ENCODE assay signal across 8 mouse cellular contexts in the genomic region with DNA sequence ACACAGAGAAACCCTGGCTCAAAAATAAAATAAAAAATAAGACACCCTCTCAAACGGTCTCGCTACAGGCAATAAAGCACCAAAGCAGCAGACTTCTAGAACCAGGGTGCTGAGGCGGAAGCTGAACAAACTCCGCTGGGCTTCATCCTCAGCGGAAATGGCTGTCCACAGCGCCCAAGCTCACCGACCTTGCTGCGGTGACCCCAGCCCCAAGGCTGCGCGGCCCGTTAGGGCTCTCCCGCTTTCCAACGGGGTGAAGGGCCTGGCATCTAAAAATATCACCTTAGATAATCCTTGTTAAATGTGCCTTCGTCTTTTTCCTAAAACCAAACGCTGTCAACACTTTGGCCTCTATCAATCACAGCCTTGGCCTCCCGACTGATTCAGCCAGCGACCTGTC. TPM values are rescaled to one million over a fixed set of nuclear protein-coding genes. Genes with fewer than 3 reads are reported as not detected.
DNase-seq lines count a peak whose midpoint lies in the region; ATAC-seq and TF ChIP-seq lines count a peak whose summit lies in the region.

No protein-coding gene starts in this region.

- H3K4me2 ChIP-seq in kidney, embryonic 16.5 days (replicated peaks; ENCODE audit: low read depth, low read length) = peak overlapping the region; percentile 59
- peak overlapping the region; percentile 84 for H3K4me2 ChIP-seq in hindbrain, embryonic 15.5 days
- peak overlapping the region; percentile 83 for H3K4me2 ChIP-seq in liver, embryonic 16.5 days (ENCODE audit: low read depth, low read length)

- TF ChIP-seq EP300 in MEL (IDR thresholded peaks at IDR 0.05; ENCODE audit: low read depth in 1 of 2, low read length in 2 of 2) = no peak

- peaks cover 9% of the 10 kb centered on the region for H3K4me1 ChIP-seq in kidney, embryonic 16.5 days (ENCODE audit: insufficient read depth, low read length)
- H3K4me1 ChIP-seq in MEL (ENCODE audit: control insufficient read depth in 1 of 2, insufficient read depth in 2 of 2, low read length in 2 of 2) = peaks cover 0 to 10% of the 10 kb centered on the region in 2 experiments; a peak in 2 of 4 replicates
- H3K4me1 ChIP-seq in embryonic facial prominence, embryonic 10.5 days = peaks cover 12% of the 10 kb centered on the region
- peaks cover 31% of the 10 kb centered on the region for H3K4me1 ChIP-seq in hindbrain, embryonic 15.5 days (replicated peaks)
- H3K4me1 ChIP-seq in liver, embryonic 16.5 days (ENCODE audit: control insufficient read depth, low read depth, low read length) = peaks cover 11% of the 10 kb centered on the region

- H3K9ac ChIP-seq in kidney, embryonic 16.5 days (replicated peaks; ENCODE audit: low read length) = peak overlapping the region; percentile 71
- H3K9ac ChIP-seq in MEL (ENCODE audit: control insufficient read depth, low read depth, low read length, poor library complexity, severe bottlenecking) = peak overlapping the region; percentile 73
- peak overlapping the region; percentile 58 for H3K9ac ChIP-seq in hindbrain, embryonic 15.5 days
- H3K9ac ChIP-seq in liver, embryonic 16.5 days (ENCODE audit: low read depth, low read length) = peak overlapping the region; percentile 60

- no peaks in the 10 kb centered on the region for H3K9me3 ChIP-seq in kidney, embryonic 16.5 days (ENCODE audit: low read length)
- no peaks in the 10 kb centered on the region for H3K9me3 ChIP-seq in MEL (replicated peaks; ENCODE audit: insufficient read depth, low read length)
- H3K9me3 ChIP-seq in embryonic facial prominence, embryonic 10.5 days = no peaks in the 10 kb centered on the region
- H3K9me3 ChIP-seq in hindbrain, embryonic 15.5 days = no peaks in the 10 kb centered on the region
- H3K9me3 ChIP-seq in liver, embryonic 16.5 days (replicated peaks; ENCODE audit: control insufficient read depth, low read length) = no peaks in the 10 kb centered on the region

- peaks cover 7% of the 10 kb centered on the region; the same call in 1 of the 2 replicates for H3K36me3 ChIP-seq in kidney, embryonic 16.5 days (ENCODE audit: insufficient read depth, low read length)
- peaks cover 5 to 32% of the 10 kb centered on the region in 2 experiments for H3K36me3 ChIP-seq in MEL (ENCODE audit: control insufficient read depth in 1 of 2, insufficient read depth in 2 of 2, low read length in 2 of 2)
- H3K36me3 ChIP-seq in embryonic facial prominence, embryonic 10.5 days (replicated peaks) = peaks cover 25% of the 10 kb centered on the region
- peaks cover 13% of the 10 kb centered on the region; the same call in 1 of the 2 replicates for H3K36me3 ChIP-seq in hindbrain, embryonic 15.5 days
- peaks cover 3% of the 10 kb centered on the region; the same call in 1 of the 2 replicates for H3K36me3 ChIP-seq in liver, embryonic 16.5 days (ENCODE audit: control insufficient read depth, insufficient read depth)

- no peak for TF ChIP-seq CTCF in MEL (IDR thresholded peaks at IDR 0.05 in 2 of 3, conservative IDR thresholded peaks at IDR 0.05 in 1 of 3; ENCODE audit: control insufficient read depth in 1 of 3, insufficient read depth in 1 of 3, low read depth in 2 of 3, low read length in 3 of 3, poor library complexity in 1 of 3, severe bottlenecking in 1 of 3)

- 2% methylated on average over 17 of the region's 17 CpGs for WGBS in kidney, embryonic 16.5 days
- 5% methylated on average over 17 of the region's 17 CpGs for WGBS in embryonic facial prominence, embryonic 10.5 days
- 5% methylated on average over 17 of the region's 17 CpGs for WGBS in hindbrain, embryonic 15.5 days
- WGBS in liver, embryonic 16.5 days (ENCODE audit: insufficient replicate concordance) = 3% methylated on average over 17 of the region's 17 CpGs

- H3K27me3 ChIP-seq in kidney, embryonic 16.5 days (ENCODE audit: insufficient read depth, low read length) = no peaks in the 10 kb centered on the region
- peaks cover 0 to 3% of the 10 kb centered on the region in 2 experiments; a peak in 2 of 4 replicates for H3K27me3 ChIP-seq in MEL (ENCODE audit: control insufficient read depth in 1 of 2, insufficient read depth in 2 of 2, low read length in 2 of 2)
- H3K27me3 ChIP-seq in embryonic facial prominence, embryonic 10.5 days (replicated peaks; ENCODE audit: low read depth, poor library complexity, severe bottlenecking) = no peaks in the 10 kb centered on the region
- no peaks in the 10 kb centered on the region for H3K27me3 ChIP-seq in hindbrain, embryonic 15.5 days
- H3K27me3 ChIP-seq in liver, embryonic 16.5 days (ENCODE audit: control insufficient read depth, insufficient read depth, low read depth, low read length) = no peaks in the 10 kb centered on the region

- TF ChIP-seq RAD21 in MEL (IDR thresholded peaks at IDR 0.05; ENCODE audit: low read depth, low read length) = no peak

- TF ChIP-seq POLR2A in MEL (IDR thresholded peaks at IDR 0.05; ENCODE audit: control insufficient read depth in 1 of 2, insufficient read depth in 1 of 2, low read depth in 1 of 2, low read length in 2 of 2, poor library complexity in 1 of 2) = 0 out of 4 replicates have a peak, but pooled peaks of 1 of the 2 experiments have one; percentile 7

- peak overlapping the region; percentile 82 for H3K4me3 ChIP-seq in kidney, embryonic 16.5 days (ENCODE audit: low read length)
- H3K4me3 ChIP-seq in MEL (ENCODE audit: control insufficient read depth in 1 of 2, insufficient read depth in 1 of 2, low read depth in 2 of 2, low read length in 2 of 2) = peak overlapping the region; percentile 79 to 93
- H3K4me3 ChIP-seq in embryonic facial prominence, embryonic 10.5 days = peak overlapping the region; percentile 84
- peak overlapping the region; percentile 92 for H3K4me3 ChIP-seq in hindbrain, embryonic 15.5 days
- peak overlapping the region; percentile 92 for H3K4me3 ChIP-seq in liver, embryonic 16.5 days (ENCODE audit: low read depth, low read length)

- peak overlapping the region; percentile 79 for H3K27ac ChIP-seq in kidney, embryonic 16.5 days (ENCODE audit: low read length)
- peak overlapping the region; percentile 51 for H3K27ac ChIP-seq in MEL (ENCODE audit: control insufficient read depth, low read depth, low read length)
- peak overlapping the region; percentile 96 for H3K27ac ChIP-seq in embryonic facial prominence, embryonic 10.5 days (replicated peaks)
- H3K27ac ChIP-seq in hindbrain, embryonic 15.5 days (replicated peaks) = peak overlapping the region; percentile 88
- H3K27ac ChIP-seq in liver, embryonic 16.5 days (ENCODE audit: low read length) = peak overlapping the region; percentile 47

- peaks cover 18% of the 10 kb centered on the region for H3K79me2 ChIP-seq in MEL (ENCODE audit: control insufficient read depth, insufficient read depth, low read length, poor library complexity)

- DNase-seq in kidney, adult 11 months = no peak
- DNase-seq in MEL (ENCODE audit: low read depth, low spot score) = no peak
- no peak for DNase-seq in embryonic facial prominence, embryonic 10.5 days (ENCODE audit: low spot score)
- peak; percentile 19 for DNase-seq in right cerebral cortex, postnatal 4 days
- no peak for DNase-seq in retina, postnatal 1 day

- peak; percentile 47 for ATAC-seq in kidney, embryonic 16.5 days (ENCODE audit: low FRiP score, low TSS enrichment)
- peak; percentile 47 for ATAC-seq in hindbrain, embryonic 15.5 days (ENCODE audit: low FRiP score, low read depth)
- peak; percentile 1; the same call in 1 of the 2 replicates for ATAC-seq in liver, embryonic 16.5 days (ENCODE audit: low read depth)

RNA-seq across cellular contexts. Expression of a gene that starts 0.6 kb away (rescaled TPM):
- 20.0 and 22.5 TPM in 2 replicates for polyA plus RNA-seq in kidney, embryonic 16.5 days (2015; fragmentation: Nextera tagmentation; extraction: Ambion mirVana)
- total RNA-seq in MEL (2012; rRNA removed) = 5.4 and 6.1 TPM in 2 replicates
- polyA plus RNA-seq in MEL (2012; ENCODE audit: insufficient read depth in 1 of 2, insufficient read length in 2 of 2, low read depth in 1 of 2, low replicate concordance in 2 of 2, missing spikeins in 1 of 2) = 10 to 100 TPM in 1 of 2 experiments, not detected in 1; 33.5 TPM
- polyA plus RNA-seq in embryonic facial prominence, embryonic 10.5 days (2016; fragmentation: Nextera tagmentation; extraction: Ambion mirVana) = 23.4 and 23.6 TPM in 2 replicates
- 15.1 and 16.8 TPM in 2 replicates for polyA plus RNA-seq in hindbrain, embryonic 15.5 days (2015; fragmentation: Nextera tagmentation; extraction: Ambion mirVana)
- polyA plus RNA-seq in liver, embryonic 16.5 days (2015; fragmentation: Nextera tagmentation; extraction: Ambion mirVana) = 6.8 TPM in 2 replicates

RNA-seq across cellular contexts. Expression of a gene that starts 25.2 kb away (rescaled TPM):
- polyA plus RNA-seq in kidney, embryonic 16.5 days (2015; fragmentation: Nextera tagmentation; extraction: Ambion mirVana) = not detected in 2 replicates
- total RNA-seq in MEL (2012; rRNA removed) = not detected in 2 replicates
- polyA plus RNA-seq in MEL (2012; ENCODE audit: insufficient read depth in 1 of 2, insufficient read length in 2 of 2, low read depth in 1 of 2, low replicate concordance in 2 of 2, missing spikeins in 1 of 2) = under 1 TPM in 1 of 2 experiments, not detected in 1; 0.03 TPM
- not detected in 2 replicates for polyA plus RNA-seq in embryonic facial prominence, embryonic 10.5 days (2016; fragmentation: Nextera tagmentation; extraction: Ambion mirVana)
- polyA plus RNA-seq in hindbrain, embryonic 15.5 days (2015; fragmentation: Nextera tagmentation; extraction: Ambion mirVana) = not detected in 2 replicates
- polyA plus RNA-seq in liver, embryonic 16.5 days (2015; fragmentation: Nextera tagmentation; extraction: Ambion mirVana) = not detected in 2 replicates

RNA-seq across cellular contexts. Expression of a gene that starts 36.7 kb away (rescaled TPM):
- not detected in 2 replicates for polyA plus RNA-seq in kidney, embryonic 16.5 days (2015; fragmentation: Nextera tagmentation; extraction: Ambion mirVana)
- total RNA-seq in MEL (2012; rRNA removed) = not detected in 2 replicates
- polyA plus RNA-seq in MEL (2012; ENCODE audit: insufficient read depth in 1 of 2, insufficient read length in 2 of 2, low read depth in 1 of 2, low replicate concordance in 2 of 2, missing spikeins in 1 of 2) = not detected
- polyA plus RNA-seq in embryonic facial prominence, embryonic 10.5 days (2016; fragmentation: Nextera tagmentation; extraction: Ambion mirVana) = not detected in 2 replicates
- polyA plus RNA-seq in hindbrain, embryonic 15.5 days (2015; fragmentation: Nextera tagmentation; extraction: Ambion mirVana) = not detected in 2 replicates
- polyA plus RNA-seq in liver, embryonic 16.5 days (2015; fragmentation: Nextera tagmentation; extraction: Ambion mirVana) = not detected in 2 replicates

RNA-seq across cellular contexts. Expression of a gene that starts 50.7 kb away (rescaled TPM):
- not detected in 2 replicates for polyA plus RNA-seq in kidney, embryonic 16.5 days (2015; fragmentation: Nextera tagmentation; extraction: Ambion mirVana)
- 0.03 TPM in 1 of 2 replicates, not detected in the other for total RNA-seq in MEL (2012; rRNA removed)
- polyA plus RNA-seq in MEL (2012; ENCODE audit: insufficient read depth in 1 of 2, insufficient read length in 2 of 2, low read depth in 1 of 2, low replicate concordance in 2 of 2, missing spikeins in 1 of 2) = not detected
- polyA plus RNA-seq in embryonic facial prominence, embryonic 10.5 days (2016; fragmentation: Nextera tagmentation; extraction: Ambion mirVana) = not detected in 2 replicates
- not detected in 2 replicates for polyA plus RNA-seq in hindbrain, embryonic 15.5 days (2015; fragmentation: Nextera tagmentation; extraction: Ambion mirVana)
- not detected in 2 replicates for polyA plus RNA-seq in liver, embryonic 16.5 days (2015; fragmentation: Nextera tagmentation; extraction: Ambion mirVana)

RNA-seq across cellular contexts. Expression of a gene that starts 54.1 kb away (rescaled TPM):
- 4.1 and 4.2 TPM in 2 replicates for polyA plus RNA-seq in kidney, embryonic 16.5 days (2015; fragmentation: Nextera tagmentation; extraction: Ambion mirVana)
- 16.4 and 16.5 TPM in 2 replicates for total RNA-seq in MEL (2012; rRNA removed)
- 10 to 100 TPM; 38.8 to 64.6 TPM for polyA plus RNA-seq in MEL (2012; ENCODE audit: insufficient read depth in 1 of 2, insufficient read length in 2 of 2, low read depth in 1 of 2, low replicate concordance in 2 of 2, missing spikeins in 1 of 2)
- polyA plus RNA-seq in embryonic facial prominence, embryonic 10.5 days (2016; fragmentation: Nextera tagmentation; extraction: Ambion mirVana) = 2.8 and 3.5 TPM in 2 replicates
- polyA plus RNA-seq in hindbrain, embryonic 15.5 days (2015; fragmentation: Nextera tagmentation; extraction: Ambion mirVana) = 3.4 and 3.7 TPM in 2 replicates
- polyA plus RNA-seq in liver, embryonic 16.5 days (2015; fragmentation: Nextera tagmentation; extraction: Ambion mirVana) = 1.7 TPM in 2 replicates
